Mouse (Mus musculus) testis, adult 2 months (tissue): ENCODE results near the gene Dazap1. TPM values are rescaled to one million over a fixed set of nuclear protein-coding genes. Genes with fewer than 3 reads are reported as not detected.

Experiments used
- H3K27ac ChIP-seq: fragments of 200-500 bp; 2 replicates; pipeline ENCODE4 v1.5.1; 2012; ENCODE audit warnings: low read depth, low read length; ENCODE audit not compliant: control insufficient read depth, insufficient read depth
- H3K27me3 ChIP-seq: fragments of 200-500 bp; 2 replicates; pipeline ENCODE4 v1.6.1; 2012; ENCODE audit warnings: mild to moderate bottlenecking, low read length, moderate library complexity; ENCODE audit not compliant: control insufficient read depth, insufficient read depth
- H3K36me3 ChIP-seq: fragments of 200-500 bp; 2 replicates; pipeline ENCODE4 v1.6.1; 2012; ENCODE audit warnings: mild to moderate bottlenecking, low read length; ENCODE audit not compliant: control insufficient read depth, insufficient read depth
- H3K4me1 ChIP-seq: fragments of 200-500 bp; 2 replicates; pipeline ENCODE4 v1.6.1; 2012; ENCODE audit warnings: low read length; ENCODE audit not compliant: control insufficient read depth, insufficient read depth
- H3K4me3 ChIP-seq: fragments of 200-500 bp; 2 replicates; pipeline ENCODE4 v1.5.1; 2012; ENCODE audit warnings: low read depth, mild to moderate bottlenecking, low read length, moderate library complexity, mixed read lengths; ENCODE audit not compliant: control insufficient read depth
- CTCF ChIP-seq: fragments of 200-500 bp; IDR thresholded peaks from 2 replicates; pipeline ENCODE4 v1.5.1; 2012; ENCODE audit warnings: low read depth, mild to moderate bottlenecking, inconsistent platforms, low read length, moderate library complexity; ENCODE audit not compliant: control insufficient read depth, insufficient read depth, insufficient replicate concordance
- POLR2A ChIP-seq: fragments of 200-500 bp; IDR thresholded peaks from 2 replicates; pipeline ENCODE4 v1.6.1; 2012; ENCODE audit warnings: low read depth, mild to moderate bottlenecking, inconsistent platforms, low read length, moderate library complexity; ENCODE audit not compliant: control insufficient read depth
- polyA plus RNA-seq: library from polyadenylated mRNA; depleted of rRNA; stranded (reverse); fragments of >200 nt; gene quantifications from 2 replicates; pipeline ENCODE4 v1.2.3, GENCODE M21; 2012

The Dazap1 gene
- polyA plus RNA-seq, 1 experiment = 97.5 TPM

DNA sequence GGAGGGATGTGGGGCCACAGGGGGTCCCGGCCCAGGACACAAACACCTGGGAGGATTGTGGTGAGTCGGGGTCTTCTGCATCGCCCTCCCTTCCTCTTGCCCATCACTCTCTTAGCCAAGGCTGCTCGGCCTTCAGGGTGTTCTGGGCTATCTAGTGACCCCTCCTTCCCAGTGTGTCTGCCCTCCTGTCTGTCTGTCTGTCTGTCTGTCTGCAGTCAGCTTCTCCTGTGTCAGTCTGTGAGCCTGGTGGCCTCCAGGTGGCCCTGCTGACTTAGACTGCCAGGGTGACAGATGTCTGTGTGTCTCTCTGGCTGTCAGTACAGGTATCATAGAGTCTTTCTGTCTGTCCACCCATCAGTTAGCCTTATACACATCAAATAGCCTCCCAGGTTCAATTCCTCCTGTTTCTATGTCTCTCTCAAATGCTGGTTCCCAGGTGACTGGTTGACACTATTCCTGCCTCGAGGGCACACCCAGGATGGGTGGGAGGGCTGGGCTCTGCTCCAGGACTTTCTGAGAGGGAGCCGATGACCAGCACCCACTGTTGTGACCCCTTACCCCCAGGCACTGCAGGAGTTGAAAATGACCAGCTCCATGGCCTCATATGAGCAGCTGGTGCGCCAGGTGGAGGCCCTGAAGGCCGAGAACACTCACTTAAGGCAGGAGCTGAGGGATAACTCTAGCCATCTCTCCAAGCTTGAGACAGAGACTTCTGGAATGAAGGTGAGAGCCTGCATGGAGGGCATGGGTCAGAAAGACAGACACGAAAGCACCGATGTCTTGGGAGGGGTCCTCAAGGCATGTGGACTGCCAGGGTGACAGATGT, 40.2 kb downstream of the Dazap1 start:
- TF ChIP-seq POLR2A (no peak), CTCF (no peak)
- H3K4me3 ChIP-seq = no peak overlapping the region
- H3K27me3 ChIP-seq = no peaks in the 10 kb centered on the region
- no peaks in the 10 kb centered on the region for H3K36me3 ChIP-seq
- no peak overlapping the region for H3K27ac ChIP-seq
- H3K4me1 ChIP-seq = peaks cover 10% of the 10 kb centered on the region

- Histone ChIP-seq H3K36me3 (no peaks in the 10 kb centered on the region), H3K4me1 (peaks cover 10% of the 10 kb centered on the region), H3K27ac (no peak overlapping the region), H3K4me3 (no peak overlapping the region), H3K27me3 (no peaks in the 10 kb centered on the region)
- TF ChIP-seq POLR2A = no peak
- TF ChIP-seq CTCF = no peak
Measured at GRCm38 (mm10) chr10:80302082-80302355, 40.7 kb downstream of the Dazap1 start.

DNA sequence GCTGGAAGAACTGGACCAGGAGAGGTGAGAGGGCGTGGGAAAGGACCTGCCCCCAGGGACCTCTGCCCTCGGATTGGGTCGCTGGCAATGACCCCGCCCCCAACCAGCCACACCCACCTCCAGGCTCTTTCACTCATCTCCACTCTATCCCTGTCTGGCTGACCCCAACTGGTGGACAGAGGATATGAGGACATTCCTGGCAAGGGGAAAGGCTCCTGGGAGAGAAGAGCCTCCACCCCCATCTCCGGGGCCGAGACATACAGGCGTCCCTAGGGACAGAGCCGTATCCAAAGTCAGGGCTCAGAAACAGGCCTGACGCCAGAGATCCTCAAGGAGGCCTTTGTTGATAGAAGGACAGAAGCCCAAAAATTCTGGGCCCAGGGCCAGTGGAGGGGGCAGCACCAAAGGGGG, 41.2 kb downstream of the Dazap1 start:
- Histone ChIP-seq H3K36me3 (no peaks in the 10 kb centered on the region), H3K27ac (no peak overlapping the region), H3K4me3 (no peak overlapping the region), H3K27me3 (no peaks in the 10 kb centered on the region), H3K4me1 (peaks cover 10% of the 10 kb centered on the region)
- TF ChIP-seq CTCF = no peak
- TF ChIP-seq POLR2A = no peak

DNA sequence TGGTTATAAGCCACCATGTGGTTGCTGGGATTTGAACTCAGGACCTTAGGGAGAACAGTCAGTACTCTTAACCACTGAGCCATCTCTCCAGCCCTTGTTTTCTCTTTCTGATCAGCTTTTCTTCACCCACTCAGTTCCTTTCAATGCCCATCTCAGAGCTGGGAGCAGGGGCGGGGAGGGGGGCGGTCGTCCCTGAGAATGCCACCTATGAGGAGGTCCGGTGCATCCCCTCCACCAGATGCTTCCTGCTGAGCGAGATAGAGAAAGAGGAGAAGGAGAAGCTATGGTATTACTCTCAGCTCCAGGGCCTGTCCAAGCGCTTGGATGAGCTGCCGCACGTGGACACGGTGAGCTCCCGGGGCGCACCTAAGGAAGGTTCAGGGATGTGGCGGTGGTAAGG, 43.2 kb downstream of the Dazap1 start:
- peaks cover 3% of the 10 kb centered on the region for H3K4me1 ChIP-seq
- no peaks in the 10 kb centered on the region for H3K27me3 ChIP-seq
- H3K27ac ChIP-seq = no peak overlapping the region
- no peak for TF ChIP-seq POLR2A
- TF ChIP-seq CTCF = no peak
- H3K4me3 ChIP-seq = peak overlapping the region; percentile 33
- no peaks in the 10 kb centered on the region for H3K36me3 ChIP-seq

GRCm38 (mm10) chr10:80304862-80305261, 43.6 kb downstream of the Dazap1 start:
- H3K4me1 ChIP-seq = no peaks in the 10 kb centered on the region; the same call in none of the 2 replicates
- TF ChIP-seq POLR2A = no peak
- H3K4me3 ChIP-seq = peak overlapping the region; percentile 33
- H3K27ac ChIP-seq = no peak overlapping the region
- H3K36me3 ChIP-seq = no peaks in the 10 kb centered on the region
- no peaks in the 10 kb centered on the region for H3K27me3 ChIP-seq

DNA sequence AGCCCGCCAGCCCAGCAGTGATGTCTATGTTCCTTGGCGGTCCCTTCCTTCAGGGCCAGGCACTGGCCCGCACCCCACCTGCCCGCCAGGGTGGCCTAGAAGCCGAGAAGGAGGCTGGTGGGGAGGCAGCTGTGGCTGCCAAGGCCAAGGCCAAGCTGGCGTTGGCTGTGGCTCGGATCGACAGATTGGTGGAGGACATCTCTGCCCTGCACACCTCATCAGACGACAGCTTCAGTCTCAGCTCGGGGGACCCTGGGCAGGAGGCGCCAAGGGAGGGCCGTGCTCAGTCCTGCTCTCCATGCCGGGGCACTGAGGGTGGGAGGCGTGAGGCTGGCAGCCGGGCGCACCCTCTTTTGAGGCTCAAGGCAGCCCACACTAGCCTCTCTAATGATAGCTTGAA, 50.3 kb downstream of the Dazap1 start:
- no peak overlapping the region for H3K4me3 ChIP-seq

DNA sequence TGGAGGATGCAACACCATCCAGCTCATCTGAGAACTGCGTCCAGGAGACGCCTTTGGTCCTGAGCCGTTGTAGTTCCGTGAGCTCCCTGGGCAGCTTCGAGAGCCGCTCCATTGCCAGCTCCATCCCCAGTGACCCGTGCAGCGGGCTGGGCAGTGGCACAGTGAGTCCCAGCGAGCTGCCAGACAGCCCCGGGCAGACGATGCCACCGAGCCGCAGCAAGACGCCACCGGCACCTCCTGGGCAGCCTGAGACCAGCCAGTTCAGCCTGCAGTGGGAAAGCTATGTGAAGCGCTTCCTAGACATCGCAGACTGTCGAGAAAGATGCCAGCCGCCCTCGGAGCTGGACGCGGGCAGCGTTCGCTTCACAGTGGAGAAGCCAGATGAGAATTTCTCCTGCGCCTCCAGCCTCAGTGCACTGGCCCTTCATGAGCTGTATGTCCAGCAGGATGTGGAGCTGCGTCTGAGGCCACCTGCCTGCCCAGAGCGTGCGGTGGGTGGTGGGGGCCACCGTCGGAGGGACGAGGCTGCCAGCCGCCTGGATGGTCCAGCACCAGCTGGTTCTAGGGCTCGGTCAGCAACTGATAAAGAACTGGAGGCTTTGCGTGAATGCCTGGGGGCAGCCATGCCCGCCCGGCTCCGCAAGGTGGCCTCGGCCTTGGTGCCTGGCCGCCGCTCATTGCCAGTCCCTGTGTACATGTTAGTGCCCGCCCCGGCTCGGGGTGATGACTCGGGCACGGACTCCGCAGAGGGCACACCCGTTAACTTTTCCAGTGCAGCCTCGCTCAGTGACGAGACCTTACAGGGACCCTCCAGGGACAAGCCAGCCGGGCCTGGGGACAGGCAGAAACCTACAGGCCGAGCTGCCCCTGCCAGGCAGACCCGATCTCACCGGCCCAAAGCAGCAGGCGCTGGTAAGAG, 51.6 kb downstream of the Dazap1 start:
- H3K27ac ChIP-seq = no peak overlapping the region
- H3K4me3 ChIP-seq = no peak overlapping the region
- H3K4me1 ChIP-seq = peaks cover 19% of the 10 kb centered on the region
- H3K27me3 ChIP-seq = no peaks in the 10 kb centered on the region
- TF ChIP-seq CTCF (no peak), POLR2A (no peak)
- H3K36me3 ChIP-seq = no peaks in the 10 kb centered on the region

More for the DNA sequence above, 50.3 kb downstream of the Dazap1 start:
- Histone ChIP-seq H3K36me3 (no peaks in the 10 kb centered on the region), H3K27ac (no peak overlapping the region), H3K4me1 (peaks cover 19% of the 10 kb centered on the region), H3K27me3 (no peaks in the 10 kb centered on the region)
- TF ChIP-seq CTCF (no peak), POLR2A (no peak)
